ENCODE assay signal across 24 mouse cellular contexts in the genomic region with DNA sequence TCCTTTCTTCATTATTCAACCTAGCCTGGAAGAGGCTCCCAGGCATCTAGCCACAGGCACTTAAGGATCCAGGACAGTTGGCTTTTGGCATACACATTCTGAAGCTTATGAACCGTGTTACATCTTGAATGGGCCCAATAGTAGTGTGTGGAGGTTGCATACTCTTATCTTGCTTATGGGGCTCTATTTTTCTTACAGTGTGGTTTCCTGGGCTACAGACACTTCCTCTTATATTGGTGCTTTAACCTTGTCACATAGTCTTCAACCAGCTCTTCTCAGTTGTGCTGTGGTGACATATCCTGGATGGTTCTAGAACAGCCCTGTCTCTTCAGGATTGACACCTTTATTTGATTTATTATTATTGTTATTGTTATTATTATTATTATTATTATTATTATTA.
DNase-seq lines count a peak whose midpoint lies in the region; ATAC-seq lines count a peak whose summit lies in the region.
"Had no signal": no experiment of that assay in that cellular context is flagged by ENCODE, and none has a peak within 500 bp of the region (broad histone marks: within the 10 kb centered on the region; RNA-seq: fewer than 3 reads in every experiment).

No protein-coding gene starts in this region.

- H3K9me3 ChIP-seq in intestine, embryonic 15.5 days, result no peaks in the 10 kb centered on the region
- H3K9me3 ChIP-seq: embryonic facial prominence, embryonic 15.5 days; forebrain, embryonic 10.5 days; heart, embryonic 15.5 days; hindbrain, embryonic 15.5 days had no signal

- no peak overlapping the region for H3K27ac ChIP-seq in intestine, embryonic 15.5 days
- H3K27ac ChIP-seq: embryonic facial prominence, embryonic 15.5 days; forebrain, embryonic 10.5 days; heart, adult 2 months; heart, embryonic 15.5 days; hindbrain, embryonic 15.5 days had no signal

- peak; percentile 40 for DNase-seq in thymus, postnatal 0 days (ENCODE audit: low spot score)
- no peak for DNase-seq in thymus, postnatal 4 days
- no peak for DNase-seq in left cerebral cortex, adult 11 months (ENCODE audit: low spot score)
- DNase-seq in urinary bladder, postnatal 4 days (ENCODE audit: low spot score in 2 of 2), result no peak
- DNase-seq: adrenal gland, adult 2 months; adrenal gland, postnatal 25 days; cerebellum, adult 18-20 months; cerebellum, adult 9-11 months; cerebellum, postnatal 36 days; embryo, embryonic 11 days; gastrocnemius, postnatal 36 days; heart, adult 2 months had no signal

- 88% methylated on average over 1 of the region's 1 CpGs for WGBS in intestine, embryonic 15.5 days

- no peak overlapping the region for H3K9ac ChIP-seq in intestine, embryonic 15.5 days
- H3K9ac ChIP-seq: embryonic facial prominence, embryonic 15.5 days; heart, embryonic 15.5 days; hindbrain, embryonic 15.5 days had no signal

- peak; percentile 59 for ATAC-seq in activated CD4-positive, CD25-positive, alpha-beta regulatory T cell, adult 4 months
- peak; percentile 48 for ATAC-seq in inflammation-experienced regulatory T-cells, adult 6 months
- ATAC-seq in intestine, embryonic 15.5 days, result no peak
- ATAC-seq: forebrain, embryonic 14.5 days; Patski had no signal

- H3K4me3 ChIP-seq in intestine, embryonic 15.5 days (replicated peaks), result no peak overlapping the region
- H3K4me3 ChIP-seq: embryonic facial prominence, embryonic 15.5 days; erythroblast, embryonic 14.5 days; forebrain, embryonic 10.5 days; heart, adult 2 months; heart, embryonic 15.5 days; hindbrain, embryonic 15.5 days had no signal

- no peak overlapping the region for H3K4me2 ChIP-seq in intestine, embryonic 15.5 days (replicated peaks)
- H3K4me2 ChIP-seq: embryonic facial prominence, embryonic 15.5 days; heart, embryonic 11.5 days; heart, embryonic 15.5 days; hindbrain, embryonic 15.5 days had no signal

- 0 out of 2 replicates have a peak, but pooled peaks cover 3% of the 10 kb centered on the region for H3K4me1 ChIP-seq in intestine, embryonic 15.5 days (replicated peaks)
- H3K4me1 ChIP-seq: heart, embryonic 15.5 days had no signal

- H3K36me3 ChIP-seq in intestine, embryonic 15.5 days, result no peaks in the 10 kb centered on the region
- H3K36me3 ChIP-seq: embryonic facial prominence, embryonic 15.5 days; forebrain, embryonic 10.5 days; G1E; heart, embryonic 15.5 days; hindbrain, embryonic 15.5 days had no signal

- H3K27me3 ChIP-seq in intestine, embryonic 15.5 days (replicated peaks), result no peaks in the 10 kb centered on the region
- H3K27me3 ChIP-seq: embryonic facial prominence, embryonic 15.5 days; heart, embryonic 15.5 days; hindbrain, embryonic 15.5 days; Patski had no signal
